Mouse (Mus musculus) ES-E14 (cell line): ENCODE results near the gene Prss27. TPM values are rescaled to one million over a fixed set of nuclear protein-coding genes. Genes with fewer than 3 reads are reported as not detected.
"Not testable (repeated sequence)": the region's sequence is repeated elsewhere in the genome, so short reads cannot be mapped to it uniquely, and the experiment has no call there.

Experiments
- DNase-seq: peaks from one replicate; pipeline ENCODE4 v3.0.0-alpha.2; 2013; ENCODE audit warnings: low read depth, low spot score
- H3K27ac ChIP-seq: 2 replicates; pipeline ENCODE4 v1.5.1; 2012; ENCODE audit warnings: low read depth, mild to moderate bottlenecking, low read length, moderate library complexity, mixed read lengths; ENCODE audit not compliant: poor library complexity, insufficient read depth, severe bottlenecking
- H3K36me3 ChIP-seq: 2 replicates; pipeline ENCODE4 v1.6.1; 2012; ENCODE audit warnings: mild to moderate bottlenecking, low read length, moderate library complexity, mixed read lengths; ENCODE audit not compliant: control insufficient read depth, poor library complexity, insufficient read depth, severe bottlenecking
- H3K4me1 ChIP-seq, 2 experiments: fragments of 150-350 bp in 1 of 2; sonication (generic) in 1 of 2; 2 replicates each; pipeline ENCODE4 v1.6.1; 2012; ENCODE audit warnings: low read length in 2 of 2, mild to moderate bottlenecking in 1 of 2, mixed read lengths in 1 of 2; ENCODE audit not compliant: control insufficient read depth in 2 of 2, insufficient read depth in 2 of 2, poor library complexity in 1 of 2
- H3K4me3 ChIP-seq, 2 experiments: fragments of 150-350 bp in 1 of 2; sonication (generic) in 1 of 2; 2 replicates each; pipeline ENCODE4 v1.5.1; 2012; ENCODE audit warnings: low read length in 2 of 2, low read depth in 1 of 2, mild to moderate bottlenecking in 1 of 2, mixed read lengths in 1 of 2; ENCODE audit not compliant: insufficient read depth in 1 of 2, poor library complexity in 1 of 2, severe bottlenecking in 1 of 2
- H3K9ac ChIP-seq: 2 replicates; pipeline ENCODE4 v1.6.1; 2012; ENCODE audit warnings: low read depth, mild to moderate bottlenecking, low read length, mixed read lengths; ENCODE audit not compliant: poor library complexity, insufficient read depth, severe bottlenecking
- H3K9me3 ChIP-seq: fragments of 150-350 bp; sonication (generic); 2 replicates; pipeline ENCODE4 v1.6.1; 2012; ENCODE audit warnings: low read depth, mild to moderate bottlenecking, low read length; ENCODE audit not compliant: control insufficient read depth, insufficient read depth
- CHD2 ChIP-seq: IDR thresholded peaks from 2 replicates; pipeline ENCODE4 v1.6.1; 2014; ENCODE audit warnings: mild to moderate bottlenecking, low read depth, low read length, inconsistent platforms
- HCFC1 ChIP-seq: IDR thresholded peaks from 2 replicates; pipeline ENCODE4 v1.6.1; 2012; ENCODE audit warnings: low read length, inconsistent platforms, borderline replicate concordance; ENCODE audit not compliant: insufficient read depth
- MAFK ChIP-seq: IDR thresholded peaks from 2 replicates; pipeline ENCODE4 v1.6.1; 2014; ENCODE audit warnings: mild to moderate bottlenecking, low read depth, low read length, inconsistent platforms; ENCODE audit not compliant: insufficient read depth
- ZC3H11A ChIP-seq: IDR thresholded peaks from 2 replicates; pipeline ENCODE4 v1.6.1; 2012; ENCODE audit warnings: low read depth, mild to moderate bottlenecking, inconsistent platforms, low read length, borderline replicate concordance
- ZNF384 ChIP-seq: IDR thresholded peaks from 2 replicates; pipeline ENCODE4 v1.6.1; 2012; ENCODE audit warnings: low read depth, low read length, inconsistent platforms
- in situ Hi-C, 2 experiments: fragments of 600-800 bp; cut with MboI; formaldehyde crosslinking; loops; one replicate each; pipeline ENCODE4 v1.15.1; 2025; ENCODE audit warnings: low sequenced_read_pairs in 2 of 2, inconsistent platforms in 1 of 2; ENCODE audit not compliant: unreplicated experiment in 2 of 2
- total RNA-seq: library from RNA; depleted of rRNA; stranded (reverse); fragments of 300-350 nt; gene quantifications from 2 replicates; pipeline ENCODE4 v1.2.3, GENCODE M21; 2012; rRNA removed

Gene Prss27
- total RNA-seq, 1 experiment: 0.31 TPM

- Histone ChIP-seq H3K4me1 (peaks cover 0 to 3% of the 10 kb centered on the region in 2 experiments; a peak in 1 of 4 replicates), H3K4me3 (no peak overlapping the region), H3K9ac (no peak overlapping the region), H3K9me3 (no peaks in the 10 kb centered on the region), H3K27ac (no peak overlapping the region), H3K36me3 (peaks cover 14% of the 10 kb centered on the region)
- no peak for TF ChIP-seq CHD2
- no peak for TF ChIP-seq MAFK
- no peak for TF ChIP-seq HCFC1
- no peak for TF ChIP-seq ZC3H11A
- no peak for TF ChIP-seq ZNF384
- in situ Hi-C loops: no loop called here
- no peak for DNase-seq
These were observed 39.2 kb downstream of the Prss27 start for GRCm38 (mm10) chr17:24077101-24077500.

- no peak for DNase-seq
- TF ChIP-seq HCFC1: no peak
- no peak for TF ChIP-seq CHD2
- no peak for TF ChIP-seq MAFK
- Histone ChIP-seq H3K4me3 (no peak overlapping the region), H3K4me1 (peaks cover 0 to 2% of the 10 kb centered on the region in 2 experiments; a peak in 1 of 4 replicates), H3K9ac (no peak overlapping the region), H3K9me3 (no peaks in the 10 kb centered on the region), H3K36me3 (peaks cover 7% of the 10 kb centered on the region; the same call in 1 of the 2 replicates), H3K27ac (no peak overlapping the region)
- in situ Hi-C loops: no loop called here
These were observed 46.6 kb downstream of the Prss27 start for GRCm38 (mm10) chr17:24084593-24084992.

GRCm38 (mm10) chr17:24086399-24086798 lies 48.5 kb downstream of the Prss27 start:
- H3K4me3 ChIP-seq, H3K9ac ChIP-seq, H3K4me1 ChIP-seq, H3K27ac ChIP-seq, DNase-seq, H3K9me3 ChIP-seq, in situ Hi-C loops: not testable (repeated sequence)
- H3K36me3 ChIP-seq: peaks cover 11% of the 10 kb centered on the region

- Histone ChIP-seq H3K36me3 (peaks cover 17% of the 10 kb centered on the region), H3K9me3 (no peaks in the 10 kb centered on the region), H3K27ac (no peak overlapping the region), H3K4me1 (peaks cover 0 to 2% of the 10 kb centered on the region in 2 experiments; a peak in 1 of 4 replicates), H3K4me3 (no peak overlapping the region), H3K9ac (no peak overlapping the region)
- in situ Hi-C loops: no loop called here
- DNase-seq: no peak
- TF ChIP-seq ZNF384 (no peak), ZC3H11A (no peak), HCFC1 (no peak), MAFK (no peak), CHD2 (no peak)
These were observed 52.6 kb downstream of the Prss27 start for GRCm38 (mm10) chr17:24090575-24090974.

Other genes starting within 250 kb of the Prss27 start
- gene Srrm2, start 247.6 kb upstream of the Prss27 start, total RNA-seq: 192 and 230 TPM in 2 replicates
- gene Elob, start 209.0 kb upstream of the Prss27 start, total RNA-seq: 651 and 726 TPM in 2 replicates
- 0.45 and 0.95 TPM in 2 replicates for gene Prss33, start 202.1 kb upstream of the Prss27 start, total RNA-seq
- 0.26 and 0.31 TPM in 2 replicates for gene Prss32, start 194.3 kb upstream of the Prss27 start, total RNA-seq
- 6.8 and 11.0 TPM in 2 replicates for gene Prss41, start 194.0 kb upstream of the Prss27 start, total RNA-seq
- gene Prss21, start 170.1 kb upstream of the Prss27 start, total RNA-seq: not detected in 2 replicates
- not detected in 2 replicates for gene Dcpp1, start 157.3 kb upstream of the Prss27 start, total RNA-seq
- gene Dcpp2, start 157.3 kb upstream of the Prss27 start, total RNA-seq: not detected in 2 replicates
- gene Dcpp3, start 120.7 kb upstream of the Prss27 start, total RNA-seq: not detected in 2 replicates
- gene Sbp, start 96.5 kb upstream of the Prss27 start, total RNA-seq: not detected in 2 replicates
- not detected in 2 replicates for gene Sbpl, start 82.9 kb upstream of the Prss27 start, total RNA-seq
- not detected in 2 replicates for gene Prss30, start 57.6 kb upstream of the Prss27 start, total RNA-seq
- 0.85 and 1.5 TPM in 2 replicates for gene Prss22, start 40.0 kb upstream of the Prss27 start, total RNA-seq
- gene Kctd5, start 35.3 kb downstream of the Prss27 start, total RNA-seq: 34.6 and 42.3 TPM in 2 replicates
- gene Pdpk1, start 112.8 kb downstream of the Prss27 start, total RNA-seq: 25.6 and 26.7 TPM in 2 replicates
- gene Amdhd2, start 125.6 kb downstream of the Prss27 start, total RNA-seq: 28.5 and 35.3 TPM in 2 replicates
- 129 and 159 TPM in 2 replicates for gene Atp6v0c, start 131.6 kb downstream of the Prss27 start, total RNA-seq
- gene Tbc1d24, start 167.4 kb downstream of the Prss27 start, total RNA-seq: 14.1 and 20.4 TPM in 2 replicates
- gene Ntn3, start 171.4 kb downstream of the Prss27 start, total RNA-seq: 2.7 and 4.1 TPM in 2 replicates
- gene Tedc2, start 182.7 kb downstream of the Prss27 start, total RNA-seq: 31.3 and 35.8 TPM in 2 replicates
- gene Ccnf, start 213.3 kb downstream of the Prss27 start, total RNA-seq: 143 and 239 TPM in 2 replicates